Mouse (Mus musculus) hindlimb bud, embryonic 11.5 days (tissue): Measurements from ENCODE around the gene Dnajc9.
A peak's percentile ranks its signal among the peaks of the same experiment; 100 is the strongest.

Experiments
- DNase-seq: peaks from one replicate; pipeline ENCODE4 v3.0.0-alpha.2; 2012; ENCODE audit warnings: low read depth, low spot score; ENCODE audit errors: extremely low spot score

Gene Dnajc9

GRCm38 (mm10) chr14:20388441-20389129, at the start of gene Dnajc9:
Gene Dnajc9 (minus strand): TSS chr14:20388910.
- peak; percentile 56 for DNase-seq

- DNase-seq, result no peak
Observed at GRCm38 (mm10) chr14:20436976-20437375, 48.3 kb upstream of the Dnajc9 start.

GRCm38 (mm10) chr14:20432420-20432819, 43.7 kb upstream of the Dnajc9 start:
- DNase-seq, result no peak

GRCm38 (mm10) chr14:20431726-20432125, 43.0 kb upstream of the Dnajc9 start:
- no peak for DNase-seq

GRCm38 (mm10) chr14:20429833-20430232, 41.1 kb upstream of the Dnajc9 start:
- no peak for DNase-seq

GRCm38 (mm10) chr14:20428593-20428992, 39.9 kb upstream of the Dnajc9 start:
- no peak for DNase-seq

GRCm38 (mm10) chr14:20423046-20423445, 34.3 kb upstream of the Dnajc9 start:
- DNase-seq, result no peak

- no peak for DNase-seq
Observed at GRCm38 (mm10) chr14:20422257-20422656, 33.5 kb upstream of the Dnajc9 start.

- no peak for DNase-seq
Observed at GRCm38 (mm10) chr14:20400071-20400470, 11.4 kb upstream of the Dnajc9 start.

- no peak for DNase-seq
Observed at GRCm38 (mm10) chr14:20398864-20399263, 10.2 kb upstream of the Dnajc9 start.

- DNase-seq, result no peak
Observed at GRCm38 (mm10) chr14:20397220-20397619, 8.5 kb upstream of the Dnajc9 start.

GRCm38 (mm10) chr14:20393205-20393913, 4.6 kb upstream of the Dnajc9 start, which contains the start of gene Mrps16:
Gene Mrps16 (minus strand): TSS chr14:20393634.
- peak; percentile 77 for DNase-seq

GRCm38 (mm10) chr14:20392326-20392725, 3.6 kb upstream of the Dnajc9 start:
- DNase-seq, result no peak

- no peak for DNase-seq
Observed at GRCm38 (mm10) chr14:20389446-20390079, 853 bp upstream of the Dnajc9 start.

GRCm38 (mm10) chr14:20379753-20380430, 8.8 kb downstream of the Dnajc9 start:
- no peak for DNase-seq

GRCm38 (mm10) chr14:20379087-20379640, 9.5 kb downstream of the Dnajc9 start:
- no peak for DNase-seq

- DNase-seq, result no peak
Observed at GRCm38 (mm10) chr14:20378313-20379061, 10.2 kb downstream of the Dnajc9 start.

- DNase-seq, result no peak
Observed at GRCm38 (mm10) chr14:20377112-20377521, 11.6 kb downstream of the Dnajc9 start.

GRCm38 (mm10) chr14:20371854-20372253, 16.9 kb downstream of the Dnajc9 start:
- no peak for DNase-seq

GRCm38 (mm10) chr14:20370798-20371197, 17.9 kb downstream of the Dnajc9 start:
- no peak for DNase-seq
